Mouse (Mus musculus) olfactory bulb, adult 2 months (tissue): ENCODE results near the gene Mapk8.

Experiments
- CTCF ChIP-seq: fragments of 200-500 bp; IDR thresholded peaks from 2 replicates; pipeline ENCODE4 v1.5.1; 2012; ENCODE audit warnings: low read depth, mild to moderate bottlenecking, low read length, moderate library complexity; ENCODE audit not compliant: insufficient read depth
- POLR2A ChIP-seq: fragments of 200-500 bp; IDR thresholded peaks from 2 replicates; pipeline ENCODE4 v1.6.1; 2012; ENCODE audit warnings: mild to moderate bottlenecking, low read depth, low read length, moderate library complexity; ENCODE audit not compliant: insufficient read depth

GRCm38 (mm10) chr14:33448276-33448675 is 1.3 kb upstream of the Mapk8 start:
- no peak for TF ChIP-seq CTCF
- no peak for TF ChIP-seq POLR2A
